Mouse (Mus musculus) intestine, embryonic 16.5 days (tissue): ENCODE measurements around the gene Tcf12. TPM values are rescaled to one million over a fixed set of nuclear protein-coding genes. Genes with fewer than 3 reads are reported as not detected.

Experiments used
- ATAC-seq: fragments of 200-750 bp; cut with Nextera tagmentation; 2 replicates; pipeline ENCODE4 v1.8.0; 2017; ENCODE audit warnings: moderate TSS enrichment, moderate library complexity
- H3K27ac ChIP-seq: fragments of 300-500 bp; sonication (generic); 2 replicates; pipeline ENCODE4 v1.5.1; 2014; ENCODE audit warnings: mild to moderate bottlenecking, low read length
- H3K27me3 ChIP-seq: fragments of 300-500 bp; sonication (generic); replicated peaks from 2 replicates; pipeline ENCODE4 v1.6.1; 2014; ENCODE audit warnings: low read length, control low read depth, mixed read lengths; ENCODE audit not compliant: control insufficient read depth, insufficient read depth
- H3K36me3 ChIP-seq: fragments of 300-500 bp; sonication (generic); 2 replicates; pipeline ENCODE4 v1.6.1; 2014; ENCODE audit warnings: low read length, control low read depth; ENCODE audit not compliant: control insufficient read depth, insufficient read depth
- H3K4me1 ChIP-seq: fragments of 300-500 bp; sonication (generic); 2 replicates; pipeline ENCODE4 v1.6.1; 2014; ENCODE audit warnings: low read length, control low read depth, mixed read lengths; ENCODE audit not compliant: control insufficient read depth, insufficient read depth
- H3K4me2 ChIP-seq: fragments of 300-500 bp; sonication (generic); 2 replicates; pipeline ENCODE4 v1.6.1; 2014; ENCODE audit warnings: low read depth, low read length, control low read depth
- H3K4me3 ChIP-seq: fragments of 300-500 bp; sonication (generic); 2 replicates; pipeline ENCODE4 v1.5.1; 2014; ENCODE audit warnings: mild to moderate bottlenecking, low read length
- H3K9ac ChIP-seq: fragments of 300-500 bp; sonication (generic); 2 replicates; pipeline ENCODE4 v1.6.1; 2014; ENCODE audit warnings: low read depth, low read length
- H3K9me3 ChIP-seq: fragments of 300-500 bp; sonication (generic); 2 replicates; pipeline ENCODE4 v1.6.1; 2016; ENCODE audit warnings: low read length, control low read depth; ENCODE audit not compliant: control insufficient read depth
- WGBS: fragments of 180-500 bp; shearing (Covaris S2); extraction: QIAGEN DNeasy Blood & Tissue Kit; methylation state at CpG from one replicate; pipeline ENCODE4 v1.1.7; 2014; 5-methylcytosine and 5-hydroxymethylcytosine counted together
- polyA plus RNA-seq: library from polyadenylated mRNA; unstranded; fragments of >200 nt; fragmentation: Nextera tagmentation; extraction: Ambion mirVana; gene quantifications from 2 replicates; pipeline ENCODE4 v1.2.1, GENCODE M21; 2015

Tcf12 gene
- polyA plus RNA-seq, 1 experiment from 2014 or later, result 26.0 TPM

GRCm38 (mm10) chr9:71880629-71881028 lies 231.0 kb downstream of the Tcf12 start:
- no peaks in the 10 kb centered on the region for H3K9me3 ChIP-seq
- peaks cover 3% of the 10 kb centered on the region; the same call in 1 of the 2 replicates for H3K4me1 ChIP-seq
- no peak for ATAC-seq
- 19% methylated on average over 1 of the region's 1 CpGs for WGBS
- no peak overlapping the region for H3K9ac ChIP-seq
- no peaks in the 10 kb centered on the region for H3K27me3 ChIP-seq
- no peak overlapping the region for H3K4me3 ChIP-seq
- no peak overlapping the region for H3K4me2 ChIP-seq
- H3K36me3 ChIP-seq, result peaks cover 10% of the 10 kb centered on the region; the same call in 1 of the 2 replicates
- no peak overlapping the region for H3K27ac ChIP-seq

GRCm38 (mm10) chr9:71879972-71880371 lies 231.7 kb downstream of the Tcf12 start:
- whole genome bisulfite sequencing, result 35% methylated on average over 5 of the region's 5 CpGs
- H3K9ac ChIP-seq, result no peak overlapping the region
- H3K27me3 ChIP-seq, result no peaks in the 10 kb centered on the region
- no peak overlapping the region for H3K4me2 ChIP-seq
- ATAC-seq, result no peak
- H3K4me1 ChIP-seq, result peaks cover 3% of the 10 kb centered on the region; the same call in 1 of the 2 replicates
- 0 out of 2 replicates have a peak overlapping the region, but pooled peaks have one; percentile 11 for H3K27ac ChIP-seq
- peaks cover 10% of the 10 kb centered on the region; the same call in 1 of the 2 replicates for H3K36me3 ChIP-seq
- H3K4me3 ChIP-seq, result no peak overlapping the region
- H3K9me3 ChIP-seq, result no peaks in the 10 kb centered on the region

- Histone ChIP-seq H3K4me3 (no peak overlapping the region), H3K9me3 (no peaks in the 10 kb centered on the region), H3K4me1 (peaks cover 3% of the 10 kb centered on the region; the same call in 1 of the 2 replicates), H3K27me3 (no peaks in the 10 kb centered on the region), H3K27ac (no peak overlapping the region), H3K4me2 (no peak overlapping the region), H3K36me3 (peaks cover 13% of the 10 kb centered on the region; the same call in 1 of the 2 replicates), H3K9ac (no peak overlapping the region)
- no peak; the same call in 1 of the 2 replicates for ATAC-seq
- 46% methylated on average over 2 of the region's 2 CpGs for WGBS
These were observed 232.3 kb downstream of the Tcf12 start for GRCm38 (mm10) chr9:71879415-71879814.

- H3K36me3 ChIP-seq, result peaks cover 10% of the 10 kb centered on the region; the same call in 1 of the 2 replicates
- no peak overlapping the region for H3K4me3 ChIP-seq
- H3K27ac ChIP-seq, result no peak overlapping the region
- peaks cover 3% of the 10 kb centered on the region; the same call in 1 of the 2 replicates for H3K4me1 ChIP-seq
- ATAC-seq, result no peak
- H3K4me2 ChIP-seq, result no peak overlapping the region
- H3K9ac ChIP-seq, result no peak overlapping the region
- no peaks in the 10 kb centered on the region for H3K9me3 ChIP-seq
- 90% methylated on average over 3 of the region's 3 CpGs for WGBS
- H3K27me3 ChIP-seq, result no peaks in the 10 kb centered on the region
These were observed 233.8 kb downstream of the Tcf12 start for GRCm38 (mm10) chr9:71877867-71878266.

GRCm38 (mm10) chr9:71874761-71875160 lies 236.9 kb downstream of the Tcf12 start:
- H3K27me3 ChIP-seq, result no peaks in the 10 kb centered on the region
- H3K27ac ChIP-seq, result no peak overlapping the region
- no peaks in the 10 kb centered on the region for H3K4me1 ChIP-seq
- no peak for ATAC-seq
- H3K4me2 ChIP-seq, result no peak overlapping the region
- no peak overlapping the region for H3K4me3 ChIP-seq
- peaks cover 10% of the 10 kb centered on the region; the same call in 1 of the 2 replicates for H3K36me3 ChIP-seq
- WGBS, result 72% methylated on average over 2 of the region's 2 CpGs
- no peaks in the 10 kb centered on the region for H3K9me3 ChIP-seq
- no peak overlapping the region for H3K9ac ChIP-seq

GRCm38 (mm10) chr9:71874035-71874572 lies 237.6 kb downstream of the Tcf12 start:
- Histone ChIP-seq H3K9me3 (no peaks in the 10 kb centered on the region), H3K36me3 (peaks cover 10% of the 10 kb centered on the region; the same call in 1 of the 2 replicates), H3K4me3 (no peak overlapping the region), H3K9ac (no peak overlapping the region), H3K4me1 (no peaks in the 10 kb centered on the region), H3K27me3 (no peaks in the 10 kb centered on the region), H3K4me2 (no peak overlapping the region), H3K27ac (no peak overlapping the region)
- ATAC-seq, result no peak
- 65% methylated on average over 3 of the region's 3 CpGs for WGBS

- WGBS, result 66% methylated on average over 7 of the region's 7 CpGs
- no peak overlapping the region for H3K27ac ChIP-seq
- no peaks in the 10 kb centered on the region for H3K4me1 ChIP-seq
- no peaks in the 10 kb centered on the region for H3K27me3 ChIP-seq
- ATAC-seq, result no peak
- no peak overlapping the region for H3K4me3 ChIP-seq
- no peak overlapping the region for H3K9ac ChIP-seq
- no peak overlapping the region for H3K4me2 ChIP-seq
- no peaks in the 10 kb centered on the region for H3K9me3 ChIP-seq
- H3K36me3 ChIP-seq, result no peaks in the 10 kb centered on the region
These were observed 248.3 kb downstream of the Tcf12 start for GRCm38 (mm10) chr9:71863338-71863737.

GRCm38 (mm10) chr9:71861629-71862028 lies 250.0 kb downstream of the Tcf12 start:
- Histone ChIP-seq H3K4me3 (no peak overlapping the region), H3K36me3 (0 out of 2 replicates have a peak, but pooled peaks cover 2% of the 10 kb centered on the region), H3K27me3 (no peaks in the 10 kb centered on the region), H3K4me2 (no peak overlapping the region), H3K27ac (no peak overlapping the region), H3K4me1 (no peaks in the 10 kb centered on the region), H3K9me3 (no peaks in the 10 kb centered on the region), H3K9ac (no peak overlapping the region)
- 57% methylated on average over 2 of the region's 2 CpGs for WGBS
- no peak for ATAC-seq

- Histone ChIP-seq H3K4me2 (no peak overlapping the region), H3K27me3 (no peaks in the 10 kb centered on the region), H3K4me3 (no peak overlapping the region), H3K9ac (no peak overlapping the region), H3K36me3 (peaks cover 11% of the 10 kb centered on the region; the same call in 1 of the 2 replicates), H3K9me3 (no peaks in the 10 kb centered on the region), H3K4me1 (no peaks in the 10 kb centered on the region), H3K27ac (no peak overlapping the region)
- no peak for ATAC-seq
- 92% methylated on average over 1 of the region's 1 CpGs for WGBS
These were observed 253.7 kb downstream of the Tcf12 start for GRCm38 (mm10) chr9:71857926-71858325.

GRCm38 (mm10) chr9:71853904-71854303 lies 257.8 kb downstream of the Tcf12 start:
- 82% methylated on average over 3 of the region's 3 CpGs for WGBS
- Histone ChIP-seq H3K4me3 (no peak overlapping the region), H3K9me3 (no peaks in the 10 kb centered on the region), H3K4me1 (no peaks in the 10 kb centered on the region), H3K27me3 (no peaks in the 10 kb centered on the region), H3K4me2 (no peak overlapping the region), H3K9ac (no peak overlapping the region), H3K36me3 (peaks cover 11% of the 10 kb centered on the region; the same call in 1 of the 2 replicates), H3K27ac (no peak overlapping the region)
- ATAC-seq, result no peak
